Mouse (Mus musculus) thymus, postnatal 14 days (tissue): Measurements from ENCODE around the gene Epha2.
A peak's percentile ranks its signal among the peaks of the same experiment; 100 is the strongest.

Source experiments
- DNase-seq: peaks from one replicate; pipeline ENCODE4 v3.0.0; 2021

Gene Epha2

GRCm38 (mm10) chr4:141301116-141301553 lies at the start of gene Epha2:
Gene Epha2 (plus strand): TSS chr4:141301240.
- no peak for DNase-seq

GRCm38 (mm10) chr4:141252641-141253040 lies 48.4 kb upstream of the Epha2 start:
- no peak for DNase-seq

- no peak for DNase-seq
These were observed 46.8 kb upstream of the Epha2 start for GRCm38 (mm10) chr4:141254234-141254633.

- peak; percentile 23 for DNase-seq
These were observed 43.6 kb upstream of the Epha2 start for GRCm38 (mm10) chr4:141257440-141257839.

GRCm38 (mm10) chr4:141259413-141259812 lies 41.6 kb upstream of the Epha2 start:
- no peak for DNase-seq

GRCm38 (mm10) chr4:141260007-141260723 lies 40.9 kb upstream of the Epha2 start:
- no peak for DNase-seq

- DNase-seq, result no peak
These were observed 38.0 kb upstream of the Epha2 start for GRCm38 (mm10) chr4:141262906-141263637.

GRCm38 (mm10) chr4:141265979-141266637 lies 34.9 kb upstream of the Epha2 start:
- no peak for DNase-seq

- DNase-seq, result no peak
These were observed 33.8 kb upstream of the Epha2 start for GRCm38 (mm10) chr4:141267250-141267649.

GRCm38 (mm10) chr4:141267837-141268236 lies 33.2 kb upstream of the Epha2 start:
- DNase-seq, result peak; percentile 50

GRCm38 (mm10) chr4:141268350-141268749 lies 32.7 kb upstream of the Epha2 start:
- DNase-seq, result no peak

GRCm38 (mm10) chr4:141269080-141269479 lies 32.0 kb upstream of the Epha2 start:
- no peak for DNase-seq

- no peak for DNase-seq
These were observed 30.7 kb upstream of the Epha2 start for GRCm38 (mm10) chr4:141270201-141270940.

GRCm38 (mm10) chr4:141271228-141271627 lies 29.8 kb upstream of the Epha2 start:
- no peak for DNase-seq

- no peak for DNase-seq
These were observed 29.3 kb upstream of the Epha2 start for GRCm38 (mm10) chr4:141271721-141272120.

GRCm38 (mm10) chr4:141272878-141273277 lies 28.2 kb upstream of the Epha2 start:
- DNase-seq, result no peak

GRCm38 (mm10) chr4:141273296-141273695 lies 27.7 kb upstream of the Epha2 start:
- DNase-seq, result peak; percentile 73

GRCm38 (mm10) chr4:141274485-141275341 lies 26.3 kb upstream of the Epha2 start:
- no peak for DNase-seq

- DNase-seq, result no peak
These were observed 23.9 kb upstream of the Epha2 start for GRCm38 (mm10) chr4:141277157-141277556.

- DNase-seq, result no peak
These were observed 22.9 kb upstream of the Epha2 start for GRCm38 (mm10) chr4:141278154-141278553.

GRCm38 (mm10) chr4:141279327-141279726 lies 21.7 kb upstream of the Epha2 start:
- no peak for DNase-seq

- no peak for DNase-seq
These were observed 21.3 kb upstream of the Epha2 start for GRCm38 (mm10) chr4:141279783-141280182.
